Mouse (Mus musculus): ENCODE measurements at regions not wholly inside any gene's neighbourhood (a gene's known extent, or its start where the extent isn't known, plus 50 kb on each side); places are given as distances from the start of the nearest gene placed in this dataset.

DNA sequence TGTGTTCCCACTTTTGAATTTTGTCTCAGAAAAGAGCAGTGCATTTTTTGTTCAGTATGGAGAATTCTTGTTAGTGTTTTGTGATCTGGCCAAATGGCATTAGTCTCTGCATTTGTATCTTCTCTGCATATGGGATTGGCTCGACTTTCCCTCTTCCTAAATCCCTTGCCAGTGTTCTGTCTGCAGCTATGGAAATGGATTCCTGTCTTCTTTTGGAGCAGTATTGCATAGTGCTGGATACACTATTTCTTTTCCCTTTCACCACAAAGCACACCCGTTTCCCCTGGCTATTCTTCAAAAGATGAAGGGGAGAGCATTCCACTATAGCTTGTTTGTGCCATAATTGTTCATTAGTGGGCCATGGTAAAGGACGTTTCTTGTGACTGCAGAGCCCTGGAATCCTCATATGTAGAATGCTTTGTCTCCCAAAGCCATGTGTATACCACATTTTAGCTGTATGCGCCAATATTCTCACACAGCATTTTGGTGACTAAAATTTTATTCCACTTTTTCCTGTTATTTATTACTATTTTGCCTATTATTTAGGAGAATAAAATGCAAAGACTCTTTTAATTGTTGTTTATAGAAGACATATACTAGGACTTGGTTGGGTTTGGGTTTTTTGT is 197.8 kb downstream of the Hs3st1 start:
- Histone ChIP-seq H3K9ac (no peak overlapping the region), H3K4me2 (no peak overlapping the region), H3K4me1 (no peaks in the 10 kb centered on the region), H3K27ac (no peak overlapping the region), H3K9me3 (no peaks in the 10 kb centered on the region), H3K4me3 (no peak overlapping the region), H3K36me3 (replicated peaks) (no peaks in the 10 kb centered on the region), H3K27me3 (replicated peaks) (no peaks in the 10 kb centered on the region)
- ATAC-seq (replicated peaks) = no peak
- WGBS = 71% methylated on average over 4 of the region's 4 CpGs

- ATAC-seq (replicated peaks) = no peak
- Histone ChIP-seq H3K4me2 (no peak overlapping the region), H3K9ac (no peak overlapping the region), H3K9me3 (no peaks in the 10 kb centered on the region), H3K27ac (no peak overlapping the region), H3K27me3 (replicated peaks) (no peaks in the 10 kb centered on the region), H3K4me3 (no peak overlapping the region), H3K36me3 (replicated peaks) (no peaks in the 10 kb centered on the region), H3K4me1 (no peaks in the 10 kb centered on the region)
- WGBS = 59% methylated on average over 2 of the region's 2 CpGs
Observed at GRCm38 (mm10) chr5:39537044-39537443, 218.2 kb downstream of the Hs3st1 start.

GRCm38 (mm10) chr5:39536351-39536750 is 218.9 kb downstream of the Hs3st1 start:
- Histone ChIP-seq H3K36me3 (replicated peaks) (no peaks in the 10 kb centered on the region), H3K4me2 (no peak overlapping the region), H3K27me3 (replicated peaks) (no peaks in the 10 kb centered on the region), H3K4me1 (no peaks in the 10 kb centered on the region), H3K9ac (no peak overlapping the region), H3K27ac (no peak overlapping the region), H3K4me3 (no peak overlapping the region), H3K9me3 (no peaks in the 10 kb centered on the region)
- no peak for ATAC-seq (replicated peaks)
- 17% methylated on average over 2 of the region's 2 CpGs for WGBS

GRCm38 (mm10) chr5:39510246-39510645 is 245.0 kb downstream of the Hs3st1 start:
- Histone ChIP-seq H3K4me3 (no peak overlapping the region), H3K9ac (no peak overlapping the region), H3K27me3 (replicated peaks) (no peaks in the 10 kb centered on the region), H3K9me3 (no peaks in the 10 kb centered on the region), H3K36me3 (replicated peaks) (no peaks in the 10 kb centered on the region), H3K4me1 (no peaks in the 10 kb centered on the region), H3K4me2 (no peak overlapping the region), H3K27ac (no peak overlapping the region)
- WGBS = 78% methylated on average over 1 of the region's 1 CpGs
- ATAC-seq (replicated peaks) = no peak

GRCm38 (mm10) chr5:39482756-39483155 is 272.5 kb downstream of the Hs3st1 start:
- H3K27me3 ChIP-seq (replicated peaks) = no peaks in the 10 kb centered on the region
- 58% methylated on average over 5 of the region's 5 CpGs for WGBS

GRCm38 (mm10) chr5:39458116-39458525 is 297.2 kb downstream of the Hs3st1 start:
- H3K4me2 ChIP-seq = no peak overlapping the region
- no peak overlapping the region for H3K27ac ChIP-seq
- WGBS = 85% methylated on average over 2 of the region's 2 CpGs
- H3K9ac ChIP-seq = no peak overlapping the region
- ATAC-seq (replicated peaks) = no peak
- no peaks in the 10 kb centered on the region for H3K36me3 ChIP-seq (replicated peaks)
- H3K27me3 ChIP-seq (replicated peaks) = no peaks in the 10 kb centered on the region
- H3K4me1 ChIP-seq = no peaks in the 10 kb centered on the region
- H3K9me3 ChIP-seq = no peaks in the 10 kb centered on the region
- no peak overlapping the region for H3K4me3 ChIP-seq

More at GRCm38 (mm10) chr5:39482756-39483155, 272.5 kb downstream of the Hs3st1 start:
- no peaks in the 10 kb centered on the region for H3K36me3 ChIP-seq (replicated peaks)
- H3K4me1 ChIP-seq = no peaks in the 10 kb centered on the region
- H3K4me3 ChIP-seq = no peak overlapping the region
- H3K9me3 ChIP-seq = no peaks in the 10 kb centered on the region
- H3K9ac ChIP-seq = no peak overlapping the region
- no peak overlapping the region for H3K4me2 ChIP-seq
- no peak for ATAC-seq (replicated peaks)
- H3K27ac ChIP-seq = no peak overlapping the region

DNA sequence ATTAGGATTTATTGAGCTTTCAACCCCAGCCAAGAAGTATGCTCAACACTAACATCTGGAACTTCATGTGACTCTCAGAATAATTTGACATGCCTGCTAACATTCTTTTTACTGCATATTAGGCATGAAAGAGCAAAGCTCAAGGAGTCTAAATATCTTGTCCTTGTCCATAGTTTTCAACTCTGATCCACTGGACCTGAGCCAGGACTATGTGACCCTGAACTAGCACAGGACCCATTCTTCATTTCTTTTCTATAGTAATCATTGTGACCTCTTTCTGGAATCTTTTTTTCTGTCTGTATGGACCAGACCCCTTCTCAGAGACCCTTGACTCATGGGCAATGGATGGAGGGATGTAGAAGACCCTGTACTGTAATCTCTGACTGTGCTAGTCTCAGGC is 301.6 kb downstream of the Hs3st1 start:
- Histone ChIP-seq H3K9me3 (no peaks in the 10 kb centered on the region), H3K4me3 (no peak overlapping the region), H3K27me3 (replicated peaks) (no peaks in the 10 kb centered on the region), H3K4me1 (no peaks in the 10 kb centered on the region), H3K36me3 (replicated peaks) (no peaks in the 10 kb centered on the region), H3K4me2 (no peak overlapping the region), H3K9ac (no peak overlapping the region), H3K27ac (no peak overlapping the region)
- no peak for ATAC-seq (replicated peaks)

DNA sequence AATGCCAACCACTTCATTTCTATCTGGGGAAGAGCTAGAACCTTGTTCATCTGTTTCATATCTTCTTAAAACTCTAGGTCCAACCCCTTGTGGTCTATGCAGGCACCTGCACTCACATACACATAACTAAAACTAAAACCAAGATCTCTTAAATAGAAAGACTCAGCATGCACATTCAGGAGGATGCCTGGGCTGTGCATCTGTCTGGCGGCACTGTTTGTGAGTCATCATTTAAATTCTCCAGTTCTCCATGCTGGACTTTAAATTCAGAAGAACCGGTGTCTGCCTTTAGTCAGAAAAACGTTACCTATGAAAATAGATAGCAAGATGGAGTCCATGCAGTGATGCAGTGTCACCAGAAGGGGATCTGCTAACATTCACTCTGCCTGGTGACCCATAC is 314.5 kb downstream of the Hs3st1 start:
- H3K4me3 ChIP-seq = no peak overlapping the region
- no peaks in the 10 kb centered on the region for H3K36me3 ChIP-seq (replicated peaks)
- no peaks in the 10 kb centered on the region for H3K27me3 ChIP-seq (replicated peaks)
- no peak for ATAC-seq (replicated peaks)
- H3K27ac ChIP-seq = no peak overlapping the region
- no peak overlapping the region for H3K9ac ChIP-seq
- no peak overlapping the region for H3K4me2 ChIP-seq
- 92% methylated on average over 3 of the region's 3 CpGs for WGBS
- no peaks in the 10 kb centered on the region for H3K4me1 ChIP-seq
- no peaks in the 10 kb centered on the region for H3K9me3 ChIP-seq

DNA sequence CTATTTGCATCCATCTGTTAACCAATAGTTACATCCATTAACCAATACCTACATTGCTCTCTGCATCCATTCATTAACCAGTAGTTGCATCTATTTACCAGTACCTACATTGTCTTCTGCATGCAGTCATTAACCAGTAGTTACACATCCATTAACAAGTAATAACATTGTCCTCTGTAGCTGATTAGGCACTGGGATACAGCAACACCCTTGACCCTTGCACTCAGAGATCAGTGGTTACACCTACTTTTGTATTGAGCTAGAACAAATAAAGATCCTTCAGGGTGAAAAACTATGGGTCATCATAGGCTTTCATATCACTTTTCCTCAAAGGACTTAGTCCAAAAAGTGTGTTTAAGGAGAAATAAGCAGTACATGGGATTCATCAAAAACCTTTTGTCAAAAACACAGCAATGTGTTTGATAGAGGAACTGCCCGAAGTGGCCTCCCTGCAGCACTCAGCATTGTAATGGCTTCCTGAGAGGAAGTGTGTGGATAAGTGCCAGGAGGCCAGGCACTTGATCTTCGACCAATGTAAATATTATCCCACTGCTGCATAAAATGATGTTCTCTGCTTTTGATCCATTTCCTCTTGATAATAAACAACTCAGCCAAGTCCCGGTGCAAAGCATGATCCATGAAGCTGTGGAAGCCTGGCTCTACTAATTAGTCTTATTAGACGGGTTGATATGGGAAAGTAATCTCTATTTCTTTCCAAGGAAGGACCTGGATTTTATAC is 317.6 kb downstream of the Hs3st1 start:
- 71% methylated on average over 4 of the region's 4 CpGs for WGBS

GRCm38 (mm10) chr5:39426053-39426452 is 329.2 kb downstream of the Hs3st1 start:
- ATAC-seq (replicated peaks) = no peak
- no peak overlapping the region for H3K27ac ChIP-seq
- WGBS = 74% methylated on average over 3 of the region's 3 CpGs

More for the DNA sequence above, 317.6 kb downstream of the Hs3st1 start:
- no peaks in the 10 kb centered on the region for H3K27me3 ChIP-seq (replicated peaks)
- no peak overlapping the region for H3K4me3 ChIP-seq
- H3K36me3 ChIP-seq (replicated peaks) = no peaks in the 10 kb centered on the region
- no peak overlapping the region for H3K4me2 ChIP-seq
- H3K4me1 ChIP-seq = no peaks in the 10 kb centered on the region
- no peak overlapping the region for H3K9ac ChIP-seq
- no peaks in the 10 kb centered on the region for H3K9me3 ChIP-seq
- no peak overlapping the region for H3K27ac ChIP-seq
- ATAC-seq (replicated peaks) = no peak

DNA sequence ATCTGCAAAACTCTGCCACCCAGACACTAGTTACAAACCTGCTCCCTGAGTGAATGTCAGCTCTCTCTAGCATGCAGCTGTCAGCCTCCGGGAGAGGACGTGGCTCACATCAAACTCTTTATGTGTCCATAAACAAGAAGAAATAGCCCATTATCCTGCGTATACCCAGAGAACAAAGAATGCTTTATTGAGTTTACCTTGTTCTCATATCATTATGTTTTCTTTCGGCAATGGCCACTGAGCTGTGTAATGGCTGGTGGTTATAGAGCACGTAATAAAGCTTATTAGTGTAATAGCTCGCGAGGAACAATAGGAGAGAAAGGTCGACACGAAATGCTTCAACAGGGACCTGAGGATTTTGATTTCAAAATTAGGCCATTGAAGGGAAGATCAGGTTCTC is 331.6 kb downstream of the Hs3st1 start:
- Histone ChIP-seq H3K36me3 (replicated peaks) (no peaks in the 10 kb centered on the region), H3K4me2 (no peak overlapping the region), H3K9me3 (no peaks in the 10 kb centered on the region), H3K27me3 (replicated peaks) (no peaks in the 10 kb centered on the region), H3K27ac (no peak overlapping the region), H3K4me1 (no peaks in the 10 kb centered on the region), H3K4me3 (no peak overlapping the region), H3K9ac (no peak overlapping the region)
- ATAC-seq (replicated peaks) = no peak
- WGBS = 69% methylated on average over 9 of the region's 9 CpGs

More at GRCm38 (mm10) chr5:39426053-39426452, 329.2 kb downstream of the Hs3st1 start:
- H3K36me3 ChIP-seq (replicated peaks) = no peaks in the 10 kb centered on the region
- no peak overlapping the region for H3K4me2 ChIP-seq
- H3K27me3 ChIP-seq (replicated peaks) = no peaks in the 10 kb centered on the region
- H3K4me1 ChIP-seq = no peaks in the 10 kb centered on the region
- no peak overlapping the region for H3K4me3 ChIP-seq
- H3K9me3 ChIP-seq = no peaks in the 10 kb centered on the region
- H3K9ac ChIP-seq = no peak overlapping the region

- H3K9me3 ChIP-seq = no peaks in the 10 kb centered on the region
- no peak overlapping the region for H3K27ac ChIP-seq
- H3K4me1 ChIP-seq = no peaks in the 10 kb centered on the region
- no peaks in the 10 kb centered on the region for H3K36me3 ChIP-seq (replicated peaks)
- no peaks in the 10 kb centered on the region for H3K27me3 ChIP-seq (replicated peaks)
- no peak overlapping the region for H3K9ac ChIP-seq
- H3K4me2 ChIP-seq = no peak overlapping the region
- H3K4me3 ChIP-seq = no peak overlapping the region
- ATAC-seq (replicated peaks) = no peak
- WGBS = 91% methylated on average over 1 of the region's 1 CpGs
Observed at GRCm38 (mm10) chr5:39418795-39419194, 336.5 kb downstream of the Hs3st1 start.

DNA sequence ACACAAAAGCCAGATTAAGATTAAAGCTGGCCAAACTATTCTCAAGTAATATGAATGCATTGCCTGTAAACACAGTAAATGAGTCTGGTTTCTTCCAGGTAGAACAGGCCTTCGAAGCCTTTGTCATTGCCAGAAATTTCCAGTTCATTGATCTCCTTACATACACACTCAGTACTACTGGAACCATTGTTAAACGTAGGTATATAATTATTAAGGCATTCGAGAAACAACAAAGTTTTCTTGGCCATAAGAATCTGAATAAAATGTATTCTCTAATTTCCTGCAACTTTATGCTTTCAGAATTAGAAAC is 337.5 kb downstream of the Hs3st1 start:
- no peaks in the 10 kb centered on the region for H3K27me3 ChIP-seq (replicated peaks)
- no peak overlapping the region for H3K4me3 ChIP-seq
- H3K4me1 ChIP-seq = no peaks in the 10 kb centered on the region
- no peaks in the 10 kb centered on the region for H3K9me3 ChIP-seq
- no peak overlapping the region for H3K9ac ChIP-seq
- WGBS = 54% methylated on average over 3 of the region's 3 CpGs
- ATAC-seq (replicated peaks) = no peak
- H3K27ac ChIP-seq = no peak overlapping the region
- no peak overlapping the region for H3K4me2 ChIP-seq
- H3K36me3 ChIP-seq (replicated peaks) = no peaks in the 10 kb centered on the region
